Mouse (Mus musculus): ENCODE results near the gene Zbtb45.

GRCm38 (mm10) chr7:12961511-12962141, 48.2 kb downstream of the Zbtb45 start:
- TF ChIP-seq CTCF (IDR thresholded peaks at IDR 0.05) = no peak
- 0 out of 2 replicates have a peak, but pooled peaks have one; percentile 49 for TF ChIP-seq EP300 (IDR thresholded peaks at IDR 0.05; ENCODE audit: insufficient read depth, low read depth, low read length)
